Mouse (Mus musculus) heart, embryonic 12.5 days (tissue): ENCODE data around the gene Prss46. TPM values are rescaled to one million over a fixed set of nuclear protein-coding genes. Genes with fewer than 3 reads are reported as not detected.
A peak's percentile ranks its signal among the peaks of the same experiment; 100 is the strongest.

Experiments used
- ATAC-seq: fragments of 200-750 bp; cut with Nextera tagmentation; 2 replicates; pipeline ENCODE4 v1.8.0; 2017; ENCODE audit warnings: moderate TSS enrichment, moderate library complexity; ENCODE audit not compliant: insufficient number of reproducible peaks, low FRiP score
- H3K27ac ChIP-seq: fragments of 300-500 bp; sonication (generic); 2 replicates; pipeline ENCODE4 v1.5.1; 2016; ENCODE audit warnings: mild to moderate bottlenecking, moderate library complexity; ENCODE audit not compliant: poor library complexity, severe bottlenecking
- H3K27me3 ChIP-seq: fragments of 300-500 bp; sonication (generic); replicated peaks from 2 replicates; pipeline ENCODE4 v1.6.1; 2016; ENCODE audit warnings: mild to moderate bottlenecking, moderate library complexity
- H3K36me3 ChIP-seq: fragments of 300-500 bp; sonication (generic); 2 replicates; pipeline ENCODE4 v1.6.1; 2016; ENCODE audit warnings: mild to moderate bottlenecking, moderate library complexity
- H3K4me1 ChIP-seq: fragments of 300-500 bp; sonication (generic); replicated peaks from 2 replicates; pipeline ENCODE4 v1.6.1; 2016; ENCODE audit warnings: mild to moderate bottlenecking
- H3K4me2 ChIP-seq: fragments of 300-500 bp; sonication (generic); 2 replicates; pipeline ENCODE4 v1.6.1; 2016; ENCODE audit warnings: mild to moderate bottlenecking, moderate library complexity
- H3K4me3 ChIP-seq: fragments of 300-500 bp; sonication (generic); 2 replicates; pipeline ENCODE4 v1.5.1; 2016; ENCODE audit warnings: mild to moderate bottlenecking
- H3K9ac ChIP-seq: fragments of 300-500 bp; sonication (generic); 2 replicates; pipeline ENCODE4 v1.6.1; 2016; ENCODE audit warnings: mild to moderate bottlenecking, moderate library complexity
- H3K9me3 ChIP-seq: fragments of 300-500 bp; sonication (generic); replicated peaks from 2 replicates; pipeline ENCODE4 v1.6.1; 2016; ENCODE audit warnings: mild to moderate bottlenecking, moderate library complexity
- WGBS: fragments of 180-500 bp; shearing (Covaris S2); methylation state at CpG from one replicate; pipeline ENCODE4 v1.1.7; 2016; 5-methylcytosine and 5-hydroxymethylcytosine counted together
- polyA plus RNA-seq: library from polyadenylated mRNA; unstranded; fragments of >200 nt; fragmentation: Nextera tagmentation; extraction: Ambion mirVana; gene quantifications from 2 replicates; pipeline ENCODE4 v1.2.1, GENCODE M21; 2016

Gene Prss46
- polyA plus RNA-seq, 1 experiment from 2014 or later = not detected

- Histone ChIP-seq H3K27ac (no peak overlapping the region), H3K9me3 (no peaks in the 10 kb centered on the region), H3K4me1 (peaks cover 26% of the 10 kb centered on the region), H3K4me2 (no peak overlapping the region), H3K4me3 (no peak overlapping the region), H3K9ac (no peak overlapping the region), H3K36me3 (no peaks in the 10 kb centered on the region), H3K27me3 (peaks cover 66% of the 10 kb centered on the region)
- no peak for ATAC-seq
- 65% methylated on average over 7 of the region's 7 CpGs for WGBS
Measured at GRCm38 (mm10) chr9:110881953-110882352, 37.6 kb downstream of the Prss46 start.

- peaks cover 42% of the 10 kb centered on the region for H3K27me3 ChIP-seq
- ATAC-seq = no peak
- WGBS = 55% methylated on average over 9 of the region's 9 CpGs
Measured at GRCm38 (mm10) chr9:110887388-110888303, 43.3 kb downstream of the Prss46 start.

GRCm38 (mm10) chr9:110888935-110889334, 44.6 kb downstream of the Prss46 start:
- WGBS = 88% methylated on average over 14 of the region's 14 CpGs

More at GRCm38 (mm10) chr9:110887388-110888303, 43.3 kb downstream of the Prss46 start:
- no peak overlapping the region for H3K9ac ChIP-seq
- H3K9me3 ChIP-seq = no peaks in the 10 kb centered on the region
- H3K4me1 ChIP-seq = peaks cover 16% of the 10 kb centered on the region
- no peak overlapping the region for H3K4me3 ChIP-seq
- H3K27ac ChIP-seq = no peak overlapping the region
- no peaks in the 10 kb centered on the region for H3K36me3 ChIP-seq
- no peak overlapping the region for H3K4me2 ChIP-seq

GRCm38 (mm10) chr9:110890026-110890783, 45.9 kb downstream of the Prss46 start:
- H3K36me3 ChIP-seq = no peaks in the 10 kb centered on the region
- ATAC-seq = no peak
- no peak overlapping the region for H3K27ac ChIP-seq
- no peak overlapping the region for H3K4me3 ChIP-seq
- no peaks in the 10 kb centered on the region for H3K9me3 ChIP-seq
- 14% methylated on average over 21 of the region's 21 CpGs for WGBS
- peaks cover 43% of the 10 kb centered on the region for H3K27me3 ChIP-seq
- H3K4me1 ChIP-seq = peaks cover 16% of the 10 kb centered on the region
- H3K4me2 ChIP-seq = no peak overlapping the region
- no peak overlapping the region for H3K9ac ChIP-seq

More at GRCm38 (mm10) chr9:110888935-110889334, 44.6 kb downstream of the Prss46 start:
- H3K4me3 ChIP-seq = no peak overlapping the region
- H3K36me3 ChIP-seq = no peaks in the 10 kb centered on the region
- peaks cover 16% of the 10 kb centered on the region for H3K4me1 ChIP-seq
- H3K4me2 ChIP-seq = no peak overlapping the region
- H3K27ac ChIP-seq = no peak overlapping the region
- no peak for ATAC-seq
- peaks cover 43% of the 10 kb centered on the region for H3K27me3 ChIP-seq
- H3K9me3 ChIP-seq = no peaks in the 10 kb centered on the region
- no peak overlapping the region for H3K9ac ChIP-seq

- WGBS = 64% methylated on average over 12 of the region's 12 CpGs
- Histone ChIP-seq H3K4me3 (no peak overlapping the region), H3K27ac (no peak overlapping the region), H3K9ac (no peak overlapping the region), H3K4me1 (peaks cover 17% of the 10 kb centered on the region), H3K9me3 (no peaks in the 10 kb centered on the region), H3K27me3 (peaks cover 45% of the 10 kb centered on the region), H3K4me2 (no peak overlapping the region), H3K36me3 (no peaks in the 10 kb centered on the region)
- no peak for ATAC-seq
Measured at GRCm38 (mm10) chr9:110891077-110891828, 46.9 kb downstream of the Prss46 start.

GRCm38 (mm10) chr9:110892552-110892951, 48.2 kb downstream of the Prss46 start:
- H3K9me3 ChIP-seq = no peaks in the 10 kb centered on the region
- WGBS = 78% methylated on average over 3 of the region's 3 CpGs
- peaks cover 20% of the 10 kb centered on the region for H3K4me1 ChIP-seq
- no peak overlapping the region for H3K4me2 ChIP-seq
- no peak overlapping the region for H3K9ac ChIP-seq
- no peak overlapping the region for H3K4me3 ChIP-seq
- H3K27ac ChIP-seq = no peak overlapping the region
- ATAC-seq = no peak
- no peaks in the 10 kb centered on the region for H3K36me3 ChIP-seq
- H3K27me3 ChIP-seq = peaks cover 39% of the 10 kb centered on the region

- H3K27ac ChIP-seq = no peak overlapping the region
- WGBS = 57% methylated on average over 10 of the region's 10 CpGs
- H3K9me3 ChIP-seq = no peaks in the 10 kb centered on the region
- no peaks in the 10 kb centered on the region for H3K36me3 ChIP-seq
- H3K27me3 ChIP-seq = peaks cover 47% of the 10 kb centered on the region
- no peak overlapping the region for H3K9ac ChIP-seq
- H3K4me2 ChIP-seq = no peak overlapping the region
- H3K4me1 ChIP-seq = peaks cover 20% of the 10 kb centered on the region
- no peak for ATAC-seq
- H3K4me3 ChIP-seq = no peak overlapping the region
Measured at GRCm38 (mm10) chr9:110893429-110893828, 49.1 kb downstream of the Prss46 start.

GRCm38 (mm10) chr9:110895507-110895906, 51.2 kb downstream of the Prss46 start:
- Histone ChIP-seq H3K27me3 (peaks cover 33% of the 10 kb centered on the region), H3K36me3 (no peaks in the 10 kb centered on the region), H3K4me2 (no peak overlapping the region), H3K4me3 (no peak overlapping the region), H3K9me3 (no peaks in the 10 kb centered on the region), H3K27ac (no peak overlapping the region), H3K4me1 (peaks cover 17% of the 10 kb centered on the region), H3K9ac (no peak overlapping the region)
- ATAC-seq = no peak
- 57% methylated on average over 5 of the region's 5 CpGs for WGBS

GRCm38 (mm10) chr9:110895994-110896393, 51.7 kb downstream of the Prss46 start:
- Histone ChIP-seq H3K27ac (no peak overlapping the region), H3K4me1 (peaks cover 14% of the 10 kb centered on the region), H3K36me3 (no peaks in the 10 kb centered on the region), H3K27me3 (peaks cover 30% of the 10 kb centered on the region), H3K4me2 (peak overlapping the region; percentile 38), H3K4me3 (no peak overlapping the region), H3K9me3 (no peaks in the 10 kb centered on the region), H3K9ac (no peak overlapping the region)
- no peak for ATAC-seq
- WGBS = 22% methylated on average over 7 of the region's 7 CpGs

- ATAC-seq = no peak
- Histone ChIP-seq H3K27ac (no peak overlapping the region), H3K4me3 (no peak overlapping the region), H3K27me3 (peaks cover 30% of the 10 kb centered on the region), H3K9ac (no peak overlapping the region), H3K4me1 (peaks cover 8% of the 10 kb centered on the region), H3K9me3 (no peaks in the 10 kb centered on the region), H3K36me3 (no peaks in the 10 kb centered on the region), H3K4me2 (peak overlapping the region; percentile 38)
- 13% methylated on average over 6 of the region's 6 CpGs for WGBS
Measured at GRCm38 (mm10) chr9:110896595-110896994, 52.3 kb downstream of the Prss46 start.
